Mouse (Mus musculus) thymus, postnatal 25 days (tissue): ENCODE results near the gene Clec2e.

ENCODE experiments used
- DNase-seq: peaks from one replicate; pipeline ENCODE4 v3.0.0; 2022

Gene Clec2e

GRCm38 (mm10) chr6:129056237-129056636 is 44.5 kb downstream of the Clec2e start:
- no peak for DNase-seq

- no peak for DNase-seq
These were observed 49.0 kb downstream of the Clec2e start for GRCm38 (mm10) chr6:129051731-129052130.

GRCm38 (mm10) chr6:129051086-129051485 is 49.6 kb downstream of the Clec2e start:
- DNase-seq, result no peak

- DNase-seq, result no peak
These were observed 51.0 kb downstream of the Clec2e start for GRCm38 (mm10) chr6:129049596-129050251.

- peak; percentile 54 for DNase-seq
These were observed 51.7 kb downstream of the Clec2e start for GRCm38 (mm10) chr6:129048857-129049473.

- no peak for DNase-seq
These were observed 52.3 kb downstream of the Clec2e start for GRCm38 (mm10) chr6:129048381-129048780.

- DNase-seq, result no peak
These were observed 55.1 kb downstream of the Clec2e start, which contains the start of gene Klrb1f for GRCm38 (mm10) chr6:129045601-129046000. Klrb1f (plus strand) TSS chr6:129045901.

- no peak for DNase-seq
These were observed 58.2 kb downstream of the Clec2e start for GRCm38 (mm10) chr6:129042470-129042869.
